Comparison of ENCODE assay signal across 10 mouse cellular contexts in genomic region chr4:100782348-100782747, GRCm38 (mm10). TPM values are rescaled to one million over a fixed set of nuclear protein-coding genes. Genes with fewer than 3 reads are reported as not detected.
DNase-seq lines count a peak whose midpoint lies in the region; ATAC-seq and TF ChIP-seq lines count a peak whose summit lies in the region.
"Had no signal": no experiment of that assay in that cellular context is flagged by ENCODE, and none has a peak within 500 bp of the region (broad histone marks: within the 10 kb centered on the region; RNA-seq: fewer than 3 reads in every experiment).

No protein-coding gene starts in this region.

- H3K27ac ChIP-seq in forebrain, embryonic 14.5 days (ENCODE audit: low read depth, low read length), result no peak overlapping the region
- H3K27ac ChIP-seq in forebrain, embryonic 12.5 days, result no peak overlapping the region
- no peak overlapping the region for H3K27ac ChIP-seq in limb, embryonic 14.5 days (replicated peaks; ENCODE audit: low read depth, low read length)
- H3K27ac ChIP-seq: liver, embryonic 15.5 days had no signal

- no peaks in the 10 kb centered on the region for H3K36me3 ChIP-seq in forebrain, embryonic 14.5 days (ENCODE audit: control insufficient read depth, insufficient read depth, low read length)
- H3K36me3 ChIP-seq in forebrain, embryonic 12.5 days (replicated peaks), result 0 out of 2 replicates have a peak, but pooled peaks cover 2% of the 10 kb centered on the region
- H3K36me3 ChIP-seq in limb, embryonic 14.5 days (ENCODE audit: control insufficient read depth, insufficient read depth, low read length), result no peaks in the 10 kb centered on the region
- H3K36me3 ChIP-seq: liver, embryonic 15.5 days had no signal

- 37% methylated on average over 8 of the region's 8 CpGs for WGBS in forebrain, embryonic 14.5 days
- 64% methylated on average over 8 of the region's 8 CpGs for WGBS in forebrain, embryonic 12.5 days
- WGBS in limb, embryonic 14.5 days, result 24% methylated on average over 8 of the region's 8 CpGs

- H3K9me3 ChIP-seq in forebrain, embryonic 14.5 days (replicated peaks; ENCODE audit: control insufficient read depth, low read length), result no peaks in the 10 kb centered on the region
- H3K9me3 ChIP-seq in forebrain, embryonic 12.5 days, result no peaks in the 10 kb centered on the region
- no peaks in the 10 kb centered on the region for H3K9me3 ChIP-seq in limb, embryonic 14.5 days (ENCODE audit: control insufficient read depth, low read length)
- H3K9me3 ChIP-seq: liver, embryonic 15.5 days had no signal

- peaks cover 27% of the 10 kb centered on the region for H3K4me1 ChIP-seq in forebrain, embryonic 14.5 days (ENCODE audit: control insufficient read depth, insufficient read depth, low read length)
- H3K4me1 ChIP-seq in forebrain, embryonic 12.5 days, result peaks cover 46% of the 10 kb centered on the region
- H3K4me1 ChIP-seq in limb, embryonic 14.5 days (ENCODE audit: control insufficient read depth, insufficient read depth, low read length), result peaks cover 44% of the 10 kb centered on the region

- H3K4me2 ChIP-seq in forebrain, embryonic 14.5 days (ENCODE audit: low read length), result peak overlapping the region; percentile 16
- H3K4me2 ChIP-seq in forebrain, embryonic 12.5 days, result no peak overlapping the region
- peak overlapping the region; percentile 20; the same call in 1 of the 2 replicates for H3K4me2 ChIP-seq in limb, embryonic 14.5 days (replicated peaks; ENCODE audit: low read depth, low read length, severe bottlenecking)
- H3K4me2 ChIP-seq: liver, embryonic 15.5 days had no signal

- 0 out of 2 replicates have a peak, but pooled peaks cover 3% of the 10 kb centered on the region for H3K27me3 ChIP-seq in forebrain, embryonic 14.5 days (replicated peaks; ENCODE audit: control insufficient read depth, insufficient read depth, low read length)
- peaks cover 7% of the 10 kb centered on the region; the same call in 1 of the 2 replicates for H3K27me3 ChIP-seq in forebrain, embryonic 12.5 days
- no peaks in the 10 kb centered on the region for H3K27me3 ChIP-seq in limb, embryonic 14.5 days (ENCODE audit: control insufficient read depth, insufficient read depth, low read length)

- TF ChIP-seq POLR2A in limb, embryonic 14.5 days (IDR thresholded peaks at IDR 0.05; ENCODE audit: borderline replicate concordance, extremely low read depth, insufficient read depth, insufficient read length), result no peak

- DNase-seq in forebrain, embryonic 14.5 days (ENCODE audit: low spot score), result peak; percentile 42
- peak; percentile 18 for DNase-seq in urinary bladder, postnatal 25 days (ENCODE audit: low spot score)
- no peak for DNase-seq in urinary bladder, adult 2 months (ENCODE audit: low spot score)
- peak; percentile 55 for DNase-seq in limb, embryonic 14.5 days (ENCODE audit: low spot score)
- DNase-seq in frontal cortex, postnatal 10 days (ENCODE audit: low spot score in 2 of 2), result no peak
- no peak for DNase-seq in ovary, postnatal 14 days (ENCODE audit: low spot score)
- DNase-seq in adrenal gland, adult (ENCODE audit: inconsistent age in 2 of 2, low spot score in 1 of 2), result no peak
- DNase-seq: layer of hippocampus, adult 9-11 months had no signal

- no peak overlapping the region for H3K4me3 ChIP-seq in forebrain, embryonic 14.5 days (ENCODE audit: low read depth, low read length)
- no peak overlapping the region for H3K4me3 ChIP-seq in forebrain, embryonic 12.5 days (replicated peaks)
- H3K4me3 ChIP-seq in limb, embryonic 14.5 days (replicated peaks; ENCODE audit: low read length), result no peak overlapping the region
- H3K4me3 ChIP-seq: liver, embryonic 15.5 days had no signal

- no peak for ATAC-seq in forebrain, embryonic 14.5 days
- no peak for ATAC-seq in forebrain, embryonic 12.5 days (ENCODE audit: low FRiP score)
- peak; percentile 43; the same call in 1 of the 2 replicates for ATAC-seq in limb, embryonic 14.5 days (ENCODE audit: low FRiP score, low read depth)

- no peak overlapping the region for H3K9ac ChIP-seq in forebrain, embryonic 14.5 days (ENCODE audit: low read length)
- H3K9ac ChIP-seq in forebrain, embryonic 12.5 days, result no peak overlapping the region
- H3K9ac ChIP-seq in limb, embryonic 14.5 days (ENCODE audit: low read depth, low read length, severe bottlenecking), result no peak overlapping the region
- H3K9ac ChIP-seq: liver, embryonic 15.5 days had no signal

RNA-seq across cellular contexts. Expression of gene Cachd1, which starts 5.9 kb away (rescaled TPM):
- 14.9 and 16.2 TPM in 2 replicates for polyA plus RNA-seq in forebrain, embryonic 14.5 days (2014; fragmentation: Nextera tagmentation; extraction: Ambion mirVana)
- 28.8 and 39.6 TPM in 2 replicates for polyA plus RNA-seq in forebrain, embryonic 12.5 days (2016; fragmentation: Nextera tagmentation; extraction: Ambion mirVana)
- 20.5 and 22.2 TPM in 2 replicates for polyA plus RNA-seq in urinary bladder, adult 2 months (2012; rRNA removed)
- 103 and 154 TPM in 2 replicates for polyA plus RNA-seq in limb, embryonic 14.5 days (2012; rRNA removed)
- polyA plus RNA-seq in limb, embryonic 14.5 days (2014; fragmentation: Nextera tagmentation; extraction: Ambion mirVana), result 37.3 and 52.8 TPM in 2 replicates

Comparison
In these comparisons a context has a peak if more than half of its experiments do, and no peak if none do; other contexts are left out.
1. DNase-seq: peak in forebrain, embryonic 14.5 days (single experiment), urinary bladder, postnatal 25 days (single experiment) and limb, embryonic 14.5 days (single experiment); none in urinary bladder, adult 2 months (single experiment), frontal cortex, postnatal 10 days (0 of 2), ovary, postnatal 14 days (single experiment) and adrenal gland, adult (0 of 2).